Mouse (Mus musculus) cerebellum, postnatal 14 days (tissue): ENCODE data around the gene Emc9.
A peak's percentile ranks its signal among the peaks of the same experiment; 100 is the strongest.

Source experiments
- DNase-seq, 2 experiments: peaks; one replicate each; pipeline ENCODE4 v3.0.0; 2021; ENCODE audit warnings: mixed read lengths in 2 of 2

The Emc9 gene

DNA sequence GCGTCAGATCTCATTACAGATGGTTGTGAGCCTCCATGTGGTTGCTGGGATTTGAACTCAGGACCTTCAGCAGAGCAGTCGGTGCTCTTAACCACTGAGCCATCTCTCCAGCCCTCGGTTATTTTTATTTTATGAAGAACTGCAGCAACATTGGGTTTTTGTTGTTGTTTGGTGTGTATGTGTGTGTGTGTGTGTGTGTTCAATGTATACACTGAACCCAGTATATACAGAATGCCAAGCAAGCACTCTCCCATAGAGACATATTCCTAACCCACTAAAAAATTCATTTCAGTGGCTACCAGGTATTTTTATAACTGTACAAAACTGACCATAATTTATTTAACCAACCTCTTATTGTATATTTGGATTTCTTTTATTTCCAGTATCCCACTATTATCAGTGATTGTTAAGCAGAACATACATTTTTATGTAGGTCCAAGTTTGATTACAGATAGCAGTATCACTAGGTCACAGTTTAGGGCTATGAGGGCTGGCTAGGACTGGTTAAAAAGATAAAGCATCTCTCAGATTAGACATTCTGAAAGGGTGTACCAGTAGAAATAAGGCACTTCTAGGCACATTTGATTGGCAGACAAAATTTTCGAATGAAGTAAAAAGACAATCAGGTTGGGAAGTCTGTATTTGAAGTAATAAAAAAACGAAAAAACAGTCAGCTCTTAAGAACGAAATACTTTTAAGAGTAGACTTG lies 26.2 kb downstream of the Emc9 start:
- no peak for DNase-seq

DNA sequence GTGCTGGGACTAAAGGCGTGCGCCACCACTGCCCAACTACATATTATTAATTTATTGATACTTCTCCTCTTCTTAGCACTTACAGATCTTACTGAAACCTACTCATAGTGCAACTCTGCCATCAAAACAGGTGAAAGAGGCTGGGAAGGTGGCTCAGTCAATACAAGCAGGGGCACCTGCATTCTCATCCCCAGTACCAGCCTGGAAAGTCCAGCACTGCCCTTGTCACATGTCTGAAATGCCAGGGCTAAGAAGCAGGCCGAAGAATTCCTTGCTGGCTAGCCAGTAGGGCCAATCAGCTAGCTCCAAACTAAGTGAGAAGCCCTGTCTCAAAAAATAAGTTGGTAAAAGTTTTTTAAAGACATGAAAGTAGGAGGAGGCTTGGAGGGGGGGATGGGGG lies 27.5 kb downstream of the Emc9 start:
- no peak for DNase-seq

DNA sequence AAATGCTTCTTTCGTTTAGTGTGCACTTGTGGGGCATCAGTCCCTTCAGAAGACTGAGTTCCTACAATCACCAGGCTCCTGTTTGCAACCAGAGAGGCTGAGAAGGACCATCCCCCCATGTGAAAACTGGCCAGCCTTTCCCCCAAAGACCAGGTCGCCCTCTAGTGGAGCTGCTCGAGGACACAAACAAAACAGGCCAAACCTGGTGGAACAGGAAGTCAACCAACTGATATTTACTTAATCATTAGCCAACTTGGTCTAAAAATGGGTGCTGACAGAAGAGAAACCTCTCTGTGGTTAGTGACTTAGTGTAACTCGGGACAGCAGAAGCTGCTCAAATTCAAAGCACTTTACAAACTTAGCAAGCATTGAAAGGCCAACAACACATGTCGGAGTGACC lies 28.1 kb downstream of the Emc9 start:
- peak; percentile 87 to 94 for DNase-seq

DNA sequence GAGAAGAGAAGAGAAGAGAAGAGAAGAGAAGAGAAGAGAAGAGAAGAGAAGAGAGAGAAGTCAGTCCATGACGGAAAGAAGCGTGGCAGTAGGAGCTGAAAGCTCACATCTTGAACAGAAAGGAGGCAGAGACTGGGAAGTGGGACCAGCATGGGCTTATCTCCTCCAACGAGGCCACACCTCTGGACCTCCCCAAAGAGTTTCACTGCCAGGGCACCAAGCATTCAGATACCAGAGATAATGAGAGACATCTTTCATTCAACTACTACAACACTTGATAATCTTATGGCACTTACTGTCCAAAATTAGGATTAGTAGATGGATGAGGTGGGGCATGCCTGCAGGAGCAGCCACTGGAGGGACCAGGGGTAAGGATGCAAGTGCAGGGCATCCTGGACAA lies 29.3 kb downstream of the Emc9 start:
- DNase-seq: no peak

DNA sequence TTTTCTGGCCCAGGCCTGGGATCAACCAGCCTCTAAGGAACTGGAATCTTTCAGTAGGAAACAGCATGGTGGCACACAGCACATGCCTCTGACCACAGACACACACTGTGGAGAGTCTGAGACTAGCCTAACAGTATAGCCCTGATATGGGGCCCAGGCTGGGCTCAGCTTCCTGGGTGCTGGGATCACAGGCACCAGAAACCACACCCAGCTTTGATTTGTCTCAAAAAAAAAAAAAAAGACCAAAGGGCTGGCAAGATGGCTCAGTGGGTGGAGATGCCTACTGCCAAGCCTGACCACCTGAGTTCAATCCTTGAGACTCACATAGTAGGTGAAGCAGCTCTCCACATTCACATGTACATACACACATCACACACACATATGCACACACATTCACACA lies 30.5 kb downstream of the Emc9 start:
- no peak for DNase-seq

DNA sequence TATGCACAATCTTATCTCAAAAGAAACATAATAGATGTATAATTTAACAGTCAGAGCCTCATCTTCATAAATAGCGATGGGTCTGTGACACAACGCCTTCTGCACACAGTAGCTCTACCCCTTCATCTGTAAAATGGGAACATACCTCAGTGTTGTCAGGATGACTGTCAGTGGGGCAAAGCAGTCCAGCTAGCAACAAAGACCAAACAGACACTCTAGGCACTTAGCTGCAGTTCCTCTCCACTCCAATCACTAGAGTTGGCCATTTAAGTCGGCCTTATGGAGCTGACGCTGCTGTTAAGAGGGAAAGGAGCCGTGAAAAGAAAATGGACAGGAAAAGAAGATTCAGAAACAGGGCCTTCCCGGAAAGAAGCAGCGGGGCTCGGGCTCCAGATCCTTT lies 33.3 kb downstream of the Emc9 start:
- no peak for DNase-seq

DNA sequence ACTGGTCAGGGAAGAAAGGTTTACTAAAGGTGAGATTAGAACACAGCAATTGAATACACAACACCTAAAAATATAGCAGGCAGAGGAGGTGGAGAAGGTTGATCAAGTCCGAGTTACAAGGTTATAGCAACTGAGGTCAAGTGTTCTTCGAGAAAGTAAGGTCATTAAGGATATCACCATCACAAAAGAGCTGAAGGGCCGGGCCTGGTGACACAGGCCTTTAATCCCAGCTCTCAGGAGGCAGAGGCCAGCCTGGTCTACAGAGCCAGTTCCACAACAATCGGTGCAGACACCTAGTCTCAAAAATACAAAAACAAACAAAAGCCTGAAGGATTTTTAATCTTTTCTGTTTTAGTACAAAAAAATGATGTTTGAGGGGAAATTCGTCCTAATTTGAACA lies 33.8 kb downstream of the Emc9 start:
- no peak for DNase-seq

DNA sequence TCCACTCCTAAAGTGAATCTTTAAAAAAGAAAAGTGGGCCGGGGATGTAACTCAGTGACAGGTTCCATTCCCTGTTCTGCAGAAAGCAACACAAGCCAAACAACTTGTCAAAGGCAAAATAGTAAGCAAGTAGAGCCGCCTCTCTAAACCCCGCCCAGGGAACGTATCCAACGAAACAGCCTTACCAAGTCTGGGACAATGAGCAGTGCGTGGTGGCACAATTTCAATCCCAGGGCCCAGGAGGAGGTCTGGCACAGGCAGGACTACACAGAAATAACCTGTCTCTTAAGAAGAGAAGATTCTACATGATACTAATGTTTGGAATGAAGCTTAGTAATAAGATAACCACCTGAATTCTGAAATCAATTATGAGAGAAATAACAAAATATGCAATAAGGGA lies 34.9 kb downstream of the Emc9 start:
- DNase-seq: peak; percentile 57 to 62

DNA sequence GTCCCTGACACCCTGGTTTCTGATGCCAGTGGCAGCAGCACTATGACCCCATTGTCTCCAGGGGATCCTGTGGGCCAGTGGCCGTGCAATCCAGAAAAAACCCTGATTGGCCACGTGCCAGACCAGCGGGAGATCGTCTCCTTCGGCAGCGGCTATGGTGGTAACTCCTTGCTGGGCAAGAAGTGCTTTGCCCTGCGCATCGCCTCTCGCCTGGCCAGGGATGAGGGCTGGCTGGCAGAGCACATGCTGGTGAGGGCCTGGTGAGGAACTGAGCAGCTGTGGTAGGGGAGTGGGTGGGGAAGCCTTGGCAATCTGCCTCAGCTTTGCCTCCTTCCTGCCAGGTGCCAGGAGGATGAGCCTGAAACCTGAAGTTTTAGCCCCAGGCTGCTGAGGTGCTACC lies 40.8 kb downstream of the Emc9 start:
- peak; percentile 55 to 72 for DNase-seq

DNA sequence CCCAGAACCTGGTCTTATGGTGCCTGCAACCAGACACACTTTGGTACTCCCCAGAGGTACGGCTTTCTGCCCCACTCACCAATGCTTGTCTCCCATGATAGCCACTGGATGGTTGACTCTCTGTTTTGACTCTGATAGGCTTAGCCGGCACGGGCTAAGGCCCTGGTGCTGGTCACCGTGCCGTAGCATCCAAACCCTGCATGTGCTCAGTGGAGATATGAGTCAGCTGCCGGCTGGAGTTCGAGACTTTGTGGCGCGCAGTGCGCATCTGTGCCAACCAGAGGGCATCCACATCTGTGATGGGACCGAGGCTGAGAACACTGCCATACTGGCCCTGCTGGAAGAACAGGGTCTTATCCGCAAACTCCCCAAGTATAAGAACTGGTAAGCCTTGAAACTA lies 42.8 kb downstream of the Emc9 start:
- no peak for DNase-seq

DNA sequence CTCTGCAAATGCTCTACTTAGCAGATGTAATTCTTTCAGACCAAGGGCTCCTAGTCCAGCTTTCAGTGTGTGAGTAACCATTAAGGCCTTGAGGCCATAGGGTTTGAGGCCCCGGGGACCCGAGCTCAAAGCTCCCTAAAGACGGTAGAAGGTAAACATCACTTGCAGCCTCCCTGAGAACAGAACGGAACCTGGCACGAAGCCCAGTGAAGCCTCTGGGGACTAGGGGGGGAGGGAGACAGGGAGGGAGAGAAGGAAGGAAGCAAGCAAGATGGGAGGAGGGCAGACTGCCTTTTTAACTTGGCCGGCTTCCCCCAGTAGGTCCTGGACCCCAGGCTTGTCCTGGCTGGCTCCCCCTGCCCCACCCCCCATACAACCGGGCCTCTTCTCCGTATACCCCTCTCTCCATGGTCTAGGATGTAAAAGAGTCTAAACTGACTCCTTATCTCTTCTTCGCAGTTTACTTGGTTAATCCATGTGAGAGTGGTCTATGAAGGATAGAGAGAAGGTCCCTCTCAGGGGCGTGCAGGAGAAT lies 44.2 kb downstream of the Emc9 start:
- DNase-seq: peak; percentile 87 to 96

DNA sequence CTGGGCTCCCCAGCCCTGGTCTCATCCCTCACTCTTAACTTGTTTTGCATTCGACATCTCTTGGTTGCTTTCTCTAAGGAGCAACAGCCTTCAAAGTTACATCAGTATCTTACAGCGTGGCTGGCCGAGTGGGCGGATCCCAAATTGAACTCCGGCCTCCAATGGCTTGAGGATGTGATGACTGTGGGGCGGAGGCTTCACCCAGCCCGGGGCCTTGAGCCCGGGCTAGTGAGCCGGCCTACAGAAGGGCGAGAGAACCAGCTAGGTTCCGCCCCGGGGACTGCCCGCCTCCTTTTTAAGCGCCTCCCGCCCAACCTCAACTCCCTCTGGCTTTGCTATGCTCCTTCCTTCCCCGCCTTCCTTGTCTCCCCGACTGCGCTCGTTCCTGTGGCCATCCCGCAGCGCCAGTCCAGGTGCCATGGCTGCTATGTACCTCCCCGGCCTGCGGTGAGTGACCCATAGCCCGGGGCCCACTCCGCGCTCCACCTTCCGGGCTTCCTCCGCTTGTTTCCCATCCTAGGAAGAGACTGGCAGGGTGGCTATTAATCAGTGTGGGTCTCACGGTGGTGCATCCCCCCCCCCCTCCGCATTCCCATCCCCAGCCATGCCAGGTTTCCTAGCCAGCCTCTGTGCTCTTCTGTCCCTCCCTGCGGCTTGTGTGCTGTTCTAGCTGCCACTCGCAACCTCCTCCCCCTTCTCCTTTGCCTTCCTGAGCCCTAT lies 44.9 kb downstream of the Emc9 start, which contains the start of gene Pck2:
TSS of gene Pck2 (plus strand) at position 200 of the 720 bp plus-strand sequence.
- DNase-seq: peak; percentile 82 to 85

DNA sequence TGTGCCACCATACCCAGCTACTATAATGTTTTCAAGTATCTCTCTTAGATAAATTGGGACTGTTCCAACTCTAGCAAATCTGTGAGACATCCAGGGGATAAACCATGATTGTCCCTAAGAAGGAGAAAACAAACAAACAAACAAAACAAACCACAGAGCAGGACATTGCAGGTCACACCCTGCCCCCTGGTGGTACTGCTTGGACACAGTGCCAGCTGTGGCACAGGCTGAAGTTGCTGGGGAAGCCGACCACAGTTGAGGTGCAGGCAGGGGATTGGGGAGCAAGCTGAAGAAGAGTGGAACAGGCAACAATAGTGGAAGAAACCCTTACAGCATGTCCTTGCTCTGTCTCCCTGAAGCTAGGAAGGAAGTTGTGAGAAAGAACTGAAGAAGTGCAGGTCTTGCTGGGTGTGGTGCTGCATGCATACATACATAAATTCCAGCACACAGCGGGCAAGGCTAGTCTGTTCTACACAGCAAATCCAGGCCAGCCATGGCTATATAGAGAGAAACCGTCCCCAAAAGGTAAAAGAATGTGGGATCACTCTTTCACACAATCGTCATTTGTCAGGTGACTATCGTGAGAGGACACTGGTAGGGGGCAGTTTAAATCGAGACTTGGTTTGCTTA lies 48.9 kb downstream of the Emc9 start:
- DNase-seq: peak; percentile 62 to 79
